Mouse (Mus musculus) midbrain, embryonic 15.5 days (tissue): ENCODE data around the gene Akap2. TPM values are rescaled to one million over a fixed set of nuclear protein-coding genes. Genes with fewer than 3 reads are reported as not detected.
A peak's percentile ranks its signal among the peaks of the same experiment; 100 is the strongest.

Source experiments
- ATAC-seq: fragments of 200-750 bp; cut with Nextera tagmentation; replicated peaks from 2 replicates; pipeline ENCODE4 v1.8.0; 2017; ENCODE audit warnings: moderate TSS enrichment
- H3K27ac ChIP-seq: fragments of 300-500 bp; sonication (generic); 2 replicates; pipeline ENCODE4 v1.5.1; 2015; ENCODE audit warnings: mild to moderate bottlenecking, inconsistent platforms
- H3K27me3 ChIP-seq: fragments of 300-500 bp; sonication (generic); replicated peaks from 2 replicates; pipeline ENCODE4 v1.6.1; 2015; ENCODE audit warnings: inconsistent platforms
- H3K36me3 ChIP-seq: fragments of 300-500 bp; sonication (generic); replicated peaks from 2 replicates; pipeline ENCODE4 v1.6.1; 2015; ENCODE audit warnings: inconsistent platforms
- H3K4me1 ChIP-seq: fragments of 300-500 bp; sonication (generic); 2 replicates; pipeline ENCODE4 v1.6.1; 2015; ENCODE audit warnings: inconsistent platforms
- H3K4me2 ChIP-seq: fragments of 300-500 bp; sonication (generic); 2 replicates; pipeline ENCODE4 v1.6.1; 2015; ENCODE audit warnings: inconsistent platforms, mild to moderate bottlenecking, moderate library complexity
- H3K4me3 ChIP-seq: fragments of 300-500 bp; sonication (generic); 2 replicates; pipeline ENCODE4 v1.5.1; 2015; ENCODE audit warnings: mild to moderate bottlenecking, inconsistent platforms
- H3K9ac ChIP-seq: fragments of 300-500 bp; sonication (generic); 2 replicates; pipeline ENCODE4 v1.6.1; 2015; ENCODE audit warnings: mild to moderate bottlenecking, inconsistent platforms
- H3K9me3 ChIP-seq: fragments of 300-500 bp; sonication (generic); 2 replicates; pipeline ENCODE4 v1.6.1; 2016; ENCODE audit warnings: inconsistent platforms
- WGBS: fragments of 180-500 bp; shearing (Covaris S2); methylation state at CpG from one replicate; pipeline ENCODE4 v1.1.7; 2015; ENCODE audit warnings: mixed read lengths; 5-methylcytosine and 5-hydroxymethylcytosine counted together
- polyA plus RNA-seq: library from polyadenylated mRNA; unstranded; fragments of >200 nt; fragmentation: Nextera tagmentation; extraction: Ambion mirVana; gene quantifications from 2 replicates; pipeline ENCODE4 v1.2.1, GENCODE M21; 2015

The Akap2 gene
- polyA plus RNA-seq, 1 experiment from 2014 or later, result 10.2 TPM

GRCm38 (mm10) chr4:57849465-57849864 lies 132.0 kb downstream of the Akap2 start:
- 82% methylated on average over 6 of the region's 6 CpGs for WGBS
- Histone ChIP-seq H3K9me3 (no peaks in the 10 kb centered on the region), H3K27ac (no peak overlapping the region), H3K27me3 (no peaks in the 10 kb centered on the region), H3K4me1 (peaks cover 18% of the 10 kb centered on the region), H3K36me3 (no peaks in the 10 kb centered on the region), H3K4me3 (no peak overlapping the region), H3K4me2 (no peak overlapping the region), H3K9ac (no peak overlapping the region)
- ATAC-seq, result no peak

GRCm38 (mm10) chr4:57851731-57852130 lies 134.3 kb downstream of the Akap2 start:
- WGBS, result 83% methylated on average over 1 of the region's 1 CpGs
- Histone ChIP-seq H3K9ac (no peak overlapping the region), H3K4me3 (no peak overlapping the region), H3K4me2 (no peak overlapping the region), H3K4me1 (0 out of 2 replicates have a peak, but pooled peaks cover 3% of the 10 kb centered on the region), H3K9me3 (no peaks in the 10 kb centered on the region), H3K36me3 (no peaks in the 10 kb centered on the region), H3K27me3 (no peaks in the 10 kb centered on the region), H3K27ac (no peak overlapping the region)
- no peak for ATAC-seq

- 18% methylated on average over 9 of the region's 9 CpGs for WGBS
- ATAC-seq, result no peak
- H3K27me3 ChIP-seq, result no peaks in the 10 kb centered on the region
- H3K9ac ChIP-seq, result no peak overlapping the region
- no peak overlapping the region for H3K4me2 ChIP-seq
- 0 out of 2 replicates have a peak, but pooled peaks cover 3% of the 10 kb centered on the region for H3K36me3 ChIP-seq
- 0 out of 2 replicates have a peak, but pooled peaks cover 3% of the 10 kb centered on the region for H3K4me1 ChIP-seq
- no peaks in the 10 kb centered on the region for H3K9me3 ChIP-seq
- H3K27ac ChIP-seq, result no peak overlapping the region
- no peak overlapping the region for H3K4me3 ChIP-seq
Measured at GRCm38 (mm10) chr4:57852461-57853040, 135.1 kb downstream of the Akap2 start.

- H3K9ac ChIP-seq, result no peak overlapping the region
- H3K4me3 ChIP-seq, result no peak overlapping the region
- no peak overlapping the region for H3K4me2 ChIP-seq
- H3K36me3 ChIP-seq, result 0 out of 2 replicates have a peak, but pooled peaks cover 3% of the 10 kb centered on the region
- H3K4me1 ChIP-seq, result 0 out of 2 replicates have a peak, but pooled peaks cover 3% of the 10 kb centered on the region
- no peaks in the 10 kb centered on the region for H3K9me3 ChIP-seq
- H3K27ac ChIP-seq, result no peak overlapping the region
- 84% methylated on average over 6 of the region's 6 CpGs for WGBS
- ATAC-seq, result no peak
- H3K27me3 ChIP-seq, result no peaks in the 10 kb centered on the region
Measured at GRCm38 (mm10) chr4:57854181-57854580, 136.7 kb downstream of the Akap2 start.

- H3K27me3 ChIP-seq, result no peaks in the 10 kb centered on the region
- H3K9me3 ChIP-seq, result no peaks in the 10 kb centered on the region
- no peak overlapping the region for H3K27ac ChIP-seq
- 92% methylated on average over 18 of the region's 18 CpGs for WGBS
- H3K4me1 ChIP-seq, result 0 out of 2 replicates have a peak, but pooled peaks cover 3% of the 10 kb centered on the region
- no peak overlapping the region for H3K4me2 ChIP-seq
- no peak overlapping the region for H3K9ac ChIP-seq
- 0 out of 2 replicates have a peak, but pooled peaks cover 3% of the 10 kb centered on the region for H3K36me3 ChIP-seq
- no peak for ATAC-seq
- H3K4me3 ChIP-seq, result no peak overlapping the region
Measured at GRCm38 (mm10) chr4:57855281-57855941, 138.0 kb downstream of the Akap2 start.

GRCm38 (mm10) chr4:57856673-57857072 lies 139.2 kb downstream of the Akap2 start:
- 95% methylated on average over 10 of the region's 10 CpGs for WGBS
- Histone ChIP-seq H3K4me2 (no peak overlapping the region), H3K27ac (no peak overlapping the region), H3K4me3 (no peak overlapping the region), H3K9me3 (no peaks in the 10 kb centered on the region), H3K4me1 (0 out of 2 replicates have a peak, but pooled peaks cover 2% of the 10 kb centered on the region), H3K36me3 (0 out of 2 replicates have a peak, but pooled peaks cover 3% of the 10 kb centered on the region), H3K27me3 (no peaks in the 10 kb centered on the region), H3K9ac (no peak overlapping the region)
- ATAC-seq, result no peak

GRCm38 (mm10) chr4:57860204-57860611 lies 142.8 kb downstream of the Akap2 start:
- H3K4me1 ChIP-seq, result no peaks in the 10 kb centered on the region

GRCm38 (mm10) chr4:57861166-57861565 lies 143.7 kb downstream of the Akap2 start:
- Histone ChIP-seq H3K4me3 (no peak overlapping the region), H3K9me3 (no peaks in the 10 kb centered on the region), H3K9ac (no peak overlapping the region), H3K4me2 (no peak overlapping the region), H3K4me1 (no peaks in the 10 kb centered on the region), H3K36me3 (0 out of 2 replicates have a peak, but pooled peaks cover 3% of the 10 kb centered on the region), H3K27ac (no peak overlapping the region), H3K27me3 (no peaks in the 10 kb centered on the region)
- 77% methylated on average over 6 of the region's 6 CpGs for WGBS
- ATAC-seq, result no peak

More at GRCm38 (mm10) chr4:57860204-57860611, 142.8 kb downstream of the Akap2 start:
- Histone ChIP-seq H3K27me3 (no peaks in the 10 kb centered on the region), H3K27ac (no peak overlapping the region), H3K4me3 (no peak overlapping the region), H3K4me2 (no peak overlapping the region), H3K36me3 (0 out of 2 replicates have a peak, but pooled peaks cover 3% of the 10 kb centered on the region), H3K9me3 (no peaks in the 10 kb centered on the region), H3K9ac (no peak overlapping the region)
- WGBS, result 88% methylated on average over 6 of the region's 6 CpGs
- no peak for ATAC-seq

- Histone ChIP-seq H3K9ac (no peak overlapping the region), H3K9me3 (no peaks in the 10 kb centered on the region), H3K27ac (no peak overlapping the region), H3K36me3 (0 out of 2 replicates have a peak, but pooled peaks cover 2% of the 10 kb centered on the region), H3K4me2 (no peak overlapping the region), H3K27me3 (no peaks in the 10 kb centered on the region), H3K4me1 (peaks cover under 1% of the 10 kb centered on the region), H3K4me3 (no peak overlapping the region)
- WGBS, result 95% methylated on average over 8 of the region's 8 CpGs
- ATAC-seq, result no peak
Measured at GRCm38 (mm10) chr4:57861856-57862255, 144.4 kb downstream of the Akap2 start.

- WGBS, result 85% methylated on average over 9 of the region's 9 CpGs
- Histone ChIP-seq H3K27me3 (no peaks in the 10 kb centered on the region), H3K4me3 (no peak overlapping the region), H3K9me3 (no peaks in the 10 kb centered on the region), H3K36me3 (no peaks in the 10 kb centered on the region), H3K27ac (no peak overlapping the region), H3K4me2 (no peak overlapping the region), H3K9ac (no peak overlapping the region), H3K4me1 (peaks cover 4% of the 10 kb centered on the region)
- ATAC-seq, result no peak
Measured at GRCm38 (mm10) chr4:57862269-57862986, 145.0 kb downstream of the Akap2 start.

GRCm38 (mm10) chr4:57866088-57866487 lies 148.6 kb downstream of the Akap2 start:
- 15% methylated on average over 2 of the region's 2 CpGs for WGBS
- Histone ChIP-seq H3K27me3 (no peaks in the 10 kb centered on the region), H3K27ac (no peak overlapping the region), H3K4me3 (no peak overlapping the region), H3K9ac (no peak overlapping the region), H3K9me3 (no peaks in the 10 kb centered on the region), H3K4me2 (no peak overlapping the region), H3K36me3 (no peaks in the 10 kb centered on the region), H3K4me1 (peaks cover 4% of the 10 kb centered on the region)
- peak; percentile 82 for ATAC-seq

GRCm38 (mm10) chr4:57866990-57867389 lies 149.5 kb downstream of the Akap2 start:
- ATAC-seq, result no peak
- Histone ChIP-seq H3K4me1 (peaks cover 4% of the 10 kb centered on the region), H3K4me2 (no peak overlapping the region), H3K27me3 (no peaks in the 10 kb centered on the region), H3K9ac (no peak overlapping the region), H3K27ac (no peak overlapping the region), H3K9me3 (no peaks in the 10 kb centered on the region), H3K36me3 (no peaks in the 10 kb centered on the region), H3K4me3 (no peak overlapping the region)
- WGBS, result 61% methylated on average over 9 of the region's 9 CpGs
